Mouse (Mus musculus) limb, embryonic 12.5 days (tissue): Measurements from ENCODE around the gene Mical2. TPM values are rescaled to one million over a fixed set of nuclear protein-coding genes. Genes with fewer than 3 reads are reported as not detected.

Experiments
- ATAC-seq: fragments of 200-750 bp; cut with Nextera tagmentation; 2 replicates; pipeline ENCODE4 v1.8.0; 2017; ENCODE audit warnings: low read depth, moderate TSS enrichment; ENCODE audit not compliant: insufficient number of reproducible peaks, insufficient read depth, low FRiP score, low TSS enrichment
- H3K27ac ChIP-seq: fragments of 300-500 bp; sonication (generic); 2 replicates; pipeline ENCODE4 v1.5.1; 2016; ENCODE audit warnings: mild to moderate bottlenecking, moderate library complexity
- H3K27me3 ChIP-seq: fragments of 300-500 bp; sonication (generic); 2 replicates; pipeline ENCODE4 v1.6.1; 2016; ENCODE audit warnings: mild to moderate bottlenecking, moderate library complexity
- H3K36me3 ChIP-seq: fragments of 300-500 bp; sonication (generic); 2 replicates; pipeline ENCODE4 v1.6.1; 2016; ENCODE audit warnings: mild to moderate bottlenecking, moderate library complexity
- H3K4me1 ChIP-seq: fragments of 300-500 bp; sonication (generic); replicated peaks from 2 replicates; pipeline ENCODE4 v1.6.1; 2016
- H3K4me2 ChIP-seq: fragments of 300-500 bp; sonication (generic); 2 replicates; pipeline ENCODE4 v1.6.1; 2016; ENCODE audit warnings: mild to moderate bottlenecking, moderate library complexity
- H3K4me3 ChIP-seq: fragments of 300-500 bp; sonication (generic); replicated peaks from 2 replicates; pipeline ENCODE4 v1.5.1; 2016; ENCODE audit warnings: mild to moderate bottlenecking
- H3K9ac ChIP-seq: fragments of 300-500 bp; sonication (generic); replicated peaks from 2 replicates; pipeline ENCODE4 v1.6.1; 2016; ENCODE audit warnings: mild to moderate bottlenecking, moderate library complexity
- H3K9me3 ChIP-seq: fragments of 300-500 bp; sonication (generic); 2 replicates; pipeline ENCODE4 v1.6.1; 2016; ENCODE audit warnings: mild to moderate bottlenecking, moderate library complexity
- WGBS: fragments of 180-500 bp; shearing (Covaris S2); methylation state at CpG from one replicate; pipeline ENCODE4 v1.1.7; 2016; 5-methylcytosine and 5-hydroxymethylcytosine counted together
- polyA plus RNA-seq: library from polyadenylated mRNA; unstranded; fragments of >200 nt; fragmentation: Nextera tagmentation; extraction: Ambion mirVana; gene quantifications from 2 replicates; pipeline ENCODE4 v1.2.1, GENCODE M21; 2016

Mical2 gene
- polyA plus RNA-seq, 1 experiment from 2014 or later: 2.4 TPM

GRCm38 (mm10) chr7:112319419-112319818 is 93.8 kb downstream of the Mical2 start:
- H3K36me3 ChIP-seq: no peaks in the 10 kb centered on the region
- no peak overlapping the region for H3K9ac ChIP-seq
- 0 out of 2 replicates have a peak overlapping the region, but pooled peaks have one; percentile 2 for H3K4me2 ChIP-seq
- 40% methylated on average over 4 of the region's 4 CpGs for WGBS
- H3K9me3 ChIP-seq: no peaks in the 10 kb centered on the region
- H3K4me3 ChIP-seq: no peak overlapping the region
- peak overlapping the region; percentile 66; the same call in 1 of the 2 replicates for H3K27ac ChIP-seq
- H3K4me1 ChIP-seq: peaks cover 35% of the 10 kb centered on the region
- peak; percentile 64; the same call in 1 of the 2 replicates for ATAC-seq
- peaks cover 4% of the 10 kb centered on the region for H3K27me3 ChIP-seq

GRCm38 (mm10) chr7:112320052-112320730 is 94.5 kb downstream of the Mical2 start:
- Histone ChIP-seq H3K4me3 (no peak overlapping the region), H3K36me3 (no peaks in the 10 kb centered on the region), H3K4me2 (no peak overlapping the region), H3K4me1 (peaks cover 35% of the 10 kb centered on the region), H3K27ac (peak overlapping the region; percentile 66; the same call in 1 of the 2 replicates), H3K9me3 (no peaks in the 10 kb centered on the region), H3K9ac (no peak overlapping the region), H3K27me3 (peaks cover 4% of the 10 kb centered on the region)
- no peak for ATAC-seq
- WGBS: 89% methylated on average over 3 of the region's 3 CpGs

- Histone ChIP-seq H3K4me2 (no peak overlapping the region), H3K9ac (no peak overlapping the region), H3K4me1 (peaks cover 35% of the 10 kb centered on the region), H3K27ac (no peak overlapping the region), H3K27me3 (peaks cover 4% of the 10 kb centered on the region), H3K4me3 (no peak overlapping the region), H3K36me3 (no peaks in the 10 kb centered on the region), H3K9me3 (no peaks in the 10 kb centered on the region)
- 71% methylated on average over 9 of the region's 9 CpGs for WGBS
- ATAC-seq: peak; percentile 28; the same call in 1 of the 2 replicates
Measured at GRCm38 (mm10) chr7:112321798-112322794, 96.4 kb downstream of the Mical2 start.

- Histone ChIP-seq H3K4me1 (peaks cover 25% of the 10 kb centered on the region), H3K9me3 (no peaks in the 10 kb centered on the region), H3K27ac (no peak overlapping the region), H3K4me3 (no peak overlapping the region), H3K27me3 (peaks cover 4% of the 10 kb centered on the region), H3K4me2 (no peak overlapping the region), H3K36me3 (no peaks in the 10 kb centered on the region), H3K9ac (no peak overlapping the region)
- 87% methylated on average over 5 of the region's 5 CpGs for WGBS
- no peak for ATAC-seq
Measured at GRCm38 (mm10) chr7:112324577-112324976, 98.9 kb downstream of the Mical2 start.

- Histone ChIP-seq H3K9ac (no peak overlapping the region), H3K27ac (no peak overlapping the region), H3K4me3 (no peak overlapping the region), H3K4me1 (peaks cover 6% of the 10 kb centered on the region), H3K36me3 (no peaks in the 10 kb centered on the region), H3K4me2 (no peak overlapping the region), H3K9me3 (no peaks in the 10 kb centered on the region), H3K27me3 (peaks cover 4% of the 10 kb centered on the region)
- ATAC-seq: no peak
- 92% methylated on average over 4 of the region's 4 CpGs for WGBS
Measured at GRCm38 (mm10) chr7:112326852-112327251, 101.2 kb downstream of the Mical2 start.

GRCm38 (mm10) chr7:112328969-112329368 is 103.3 kb downstream of the Mical2 start:
- no peak overlapping the region for H3K27ac ChIP-seq
- no peak overlapping the region for H3K4me3 ChIP-seq
- H3K4me1 ChIP-seq: no peaks in the 10 kb centered on the region
- no peak overlapping the region for H3K4me2 ChIP-seq
- WGBS: 7% methylated on average over 1 of the region's 1 CpGs
- no peaks in the 10 kb centered on the region for H3K9me3 ChIP-seq
- no peak for ATAC-seq
- no peaks in the 10 kb centered on the region for H3K27me3 ChIP-seq
- H3K9ac ChIP-seq: no peak overlapping the region
- no peaks in the 10 kb centered on the region for H3K36me3 ChIP-seq

GRCm38 (mm10) chr7:112329496-112329895 is 103.8 kb downstream of the Mical2 start:
- H3K4me2 ChIP-seq: no peak overlapping the region
- H3K4me3 ChIP-seq: no peak overlapping the region
- H3K4me1 ChIP-seq: no peaks in the 10 kb centered on the region
- no peak for ATAC-seq
- no peak overlapping the region for H3K27ac ChIP-seq
- H3K9me3 ChIP-seq: no peaks in the 10 kb centered on the region
- WGBS: 76% methylated on average over 7 of the region's 7 CpGs
- H3K36me3 ChIP-seq: no peaks in the 10 kb centered on the region
- no peak overlapping the region for H3K9ac ChIP-seq
- no peaks in the 10 kb centered on the region for H3K27me3 ChIP-seq

- Histone ChIP-seq H3K36me3 (no peaks in the 10 kb centered on the region), H3K9ac (no peak overlapping the region), H3K9me3 (no peaks in the 10 kb centered on the region), H3K4me2 (no peak overlapping the region), H3K27ac (no peak overlapping the region), H3K4me1 (peaks cover 2% of the 10 kb centered on the region; the same call in 1 of the 2 replicates), H3K4me3 (no peak overlapping the region), H3K27me3 (no peaks in the 10 kb centered on the region)
- WGBS: 92% methylated on average over 8 of the region's 8 CpGs
- no peak for ATAC-seq
Measured at GRCm38 (mm10) chr7:112330935-112331334, 105.3 kb downstream of the Mical2 start.

- H3K4me1 ChIP-seq: peaks cover 11% of the 10 kb centered on the region
- no peak overlapping the region for H3K27ac ChIP-seq
- H3K27me3 ChIP-seq: no peaks in the 10 kb centered on the region
- no peak overlapping the region for H3K9ac ChIP-seq
- no peak for ATAC-seq
- WGBS: 73% methylated on average over 8 of the region's 8 CpGs
- H3K4me3 ChIP-seq: no peak overlapping the region
- no peak overlapping the region for H3K4me2 ChIP-seq
- H3K36me3 ChIP-seq: no peaks in the 10 kb centered on the region
- H3K9me3 ChIP-seq: no peaks in the 10 kb centered on the region
Measured at GRCm38 (mm10) chr7:112331804-112332203, 106.1 kb downstream of the Mical2 start.

- 74% methylated on average over 5 of the region's 5 CpGs for WGBS
- Histone ChIP-seq H3K9me3 (no peaks in the 10 kb centered on the region), H3K36me3 (no peaks in the 10 kb centered on the region), H3K4me1 (peaks cover 17% of the 10 kb centered on the region), H3K4me3 (no peak overlapping the region), H3K27me3 (no peaks in the 10 kb centered on the region), H3K27ac (no peak overlapping the region), H3K9ac (no peak overlapping the region), H3K4me2 (no peak overlapping the region)
- ATAC-seq: no peak
Measured at GRCm38 (mm10) chr7:112332426-112332825, 106.8 kb downstream of the Mical2 start.

GRCm38 (mm10) chr7:112333404-112333803 is 107.7 kb downstream of the Mical2 start:
- no peak overlapping the region for H3K4me3 ChIP-seq
- no peaks in the 10 kb centered on the region for H3K27me3 ChIP-seq
- no peaks in the 10 kb centered on the region for H3K9me3 ChIP-seq
- ATAC-seq: no peak
- H3K9ac ChIP-seq: no peak overlapping the region
- H3K4me2 ChIP-seq: no peak overlapping the region
- 83% methylated on average over 7 of the region's 7 CpGs for WGBS
- H3K36me3 ChIP-seq: no peaks in the 10 kb centered on the region
- no peak overlapping the region for H3K27ac ChIP-seq
- peaks cover 18% of the 10 kb centered on the region for H3K4me1 ChIP-seq
